Mouse (Mus musculus) kidney, postnatal 0 days (tissue): ENCODE data around the gene Tbccd1. TPM values are rescaled to one million over a fixed set of nuclear protein-coding genes. Genes with fewer than 3 reads are reported as not detected.

Source experiments
- ATAC-seq: fragments of 200-750 bp; cut with Nextera tagmentation; replicated peaks from 2 replicates; pipeline ENCODE4 v1.8.0; 2017; ENCODE audit warnings: low read depth, moderate number of reproducible peaks, moderate TSS enrichment, moderate library complexity; ENCODE audit not compliant: low FRiP score
- DNase-seq: peaks from one replicate; pipeline ENCODE4 v3.0.0-alpha.2; 2016; ENCODE audit warnings: low spot score
- H3K27ac ChIP-seq: fragments of 300-500 bp; sonication (generic); 2 replicates; pipeline ENCODE4 v1.5.1; 2014; ENCODE audit warnings: mild to moderate bottlenecking
- H3K27me3 ChIP-seq: fragments of 300-500 bp; sonication (generic); 2 replicates; pipeline ENCODE4 v1.6.1; 2014; ENCODE audit warnings: low read length, mixed read lengths; ENCODE audit not compliant: insufficient read depth
- H3K36me3 ChIP-seq: fragments of 300-500 bp; sonication (generic); 2 replicates; pipeline ENCODE4 v1.6.1; 2014; ENCODE audit warnings: low read length, mixed read lengths; ENCODE audit not compliant: insufficient read depth
- H3K4me1 ChIP-seq: fragments of 300-500 bp; sonication (generic); replicated peaks from 2 replicates; pipeline ENCODE4 v1.6.1; 2014; ENCODE audit warnings: antibody characterized with exemption, low read length, mixed read lengths; ENCODE audit not compliant: insufficient read depth
- H3K4me2 ChIP-seq: fragments of 300-500 bp; sonication (generic); 2 replicates; pipeline ENCODE4 v1.6.1; 2014; ENCODE audit warnings: mild to moderate bottlenecking, low read length, moderate library complexity, mixed read lengths
- H3K4me3 ChIP-seq: fragments of 300-500 bp; sonication (generic); replicated peaks from 2 replicates; pipeline ENCODE4 v1.5.1; 2014; ENCODE audit warnings: low read depth, low read length
- H3K9ac ChIP-seq: fragments of 300-500 bp; sonication (generic); 2 replicates; pipeline ENCODE4 v1.6.1; 2014; ENCODE audit warnings: low read depth, low read length
- H3K9me3 ChIP-seq: fragments of 300-500 bp; sonication (generic); replicated peaks from 2 replicates; pipeline ENCODE4 v1.6.1; 2016; ENCODE audit warnings: low read length, inconsistent platforms, mixed read lengths
- CTCF ChIP-seq: IDR thresholded peaks from 2 replicates; pipeline ENCODE4 v1.5.1; 2016; ENCODE audit warnings: antibody characterized with exemption, low read depth, mild to moderate bottlenecking, moderate library complexity
- WGBS: fragments of 180-500 bp; shearing (Covaris S2); extraction: QIAGEN DNeasy Blood & Tissue Kit; methylation state at CpG from one replicate; pipeline ENCODE4 v1.1.7; 2014; 5-methylcytosine and 5-hydroxymethylcytosine counted together
- polyA plus RNA-seq: library from polyadenylated mRNA; unstranded; fragments of >200 nt; fragmentation: Nextera tagmentation; extraction: Ambion mirVana; gene quantifications from 2 replicates; pipeline ENCODE4 v1.2.1, GENCODE M21; 2015

The Tbccd1 gene
- polyA plus RNA-seq, 1 experiment from 2014 or later = 25.3 TPM

DNA sequence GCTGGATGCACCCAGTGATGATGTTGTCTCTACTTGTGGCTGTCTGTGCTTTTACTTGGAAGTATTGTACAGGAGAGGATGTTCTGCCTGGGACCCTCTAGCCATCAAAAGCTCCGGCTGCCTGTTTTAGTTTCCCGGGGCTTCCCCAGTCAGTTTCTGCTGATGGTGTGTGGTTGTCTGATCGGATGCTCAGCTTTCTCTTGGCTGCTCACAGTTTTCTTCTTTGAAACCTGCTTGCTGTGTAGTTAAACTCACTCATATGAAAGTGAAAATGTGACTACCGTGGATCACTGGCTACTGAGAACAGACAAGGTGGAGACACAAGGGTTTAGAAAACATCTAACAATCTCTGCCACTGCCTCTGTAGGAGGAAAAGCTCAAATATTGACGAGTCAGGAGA is 26.0 kb upstream of the Tbccd1 start:
- no peaks in the 10 kb centered on the region for H3K9me3 ChIP-seq
- no peak overlapping the region for H3K4me2 ChIP-seq
- WGBS = 84% methylated on average over 5 of the region's 5 CpGs
- H3K27ac ChIP-seq = no peak overlapping the region
- no peak for ATAC-seq
- no peaks in the 10 kb centered on the region for H3K36me3 ChIP-seq
- no peak for TF ChIP-seq CTCF
- H3K27me3 ChIP-seq = no peaks in the 10 kb centered on the region
- no peak for DNase-seq
- no peak overlapping the region for H3K9ac ChIP-seq
- H3K4me1 ChIP-seq = no peaks in the 10 kb centered on the region
- no peak overlapping the region for H3K4me3 ChIP-seq

DNA sequence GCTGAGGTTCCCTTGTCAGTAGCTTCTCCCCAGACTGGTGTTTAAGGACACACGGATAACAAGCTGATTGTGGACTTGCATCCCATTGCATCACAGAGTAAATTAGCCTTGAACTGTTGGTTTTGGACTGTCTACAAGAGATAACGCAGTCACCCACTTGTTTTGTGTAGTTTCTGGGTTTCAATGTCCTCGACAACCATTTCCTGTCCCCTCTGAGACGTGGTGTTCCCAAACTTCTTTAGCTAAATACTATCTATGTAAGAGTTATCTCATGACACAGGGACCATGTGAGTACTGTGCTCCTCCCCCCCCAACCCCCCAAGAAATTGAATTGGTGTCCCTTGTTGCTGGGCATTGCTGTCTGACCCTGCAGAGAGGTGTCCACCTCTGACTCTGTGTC is 24.0 kb upstream of the Tbccd1 start:
- WGBS = 61% methylated on average over 4 of the region's 4 CpGs
- Histone ChIP-seq H3K4me1 (no peaks in the 10 kb centered on the region), H3K36me3 (no peaks in the 10 kb centered on the region), H3K9ac (no peak overlapping the region), H3K4me3 (no peak overlapping the region), H3K27me3 (no peaks in the 10 kb centered on the region), H3K27ac (no peak overlapping the region), H3K9me3 (no peaks in the 10 kb centered on the region), H3K4me2 (no peak overlapping the region)
- no peak for TF ChIP-seq CTCF
- ATAC-seq (no peak), DNase-seq (no peak)

DNA sequence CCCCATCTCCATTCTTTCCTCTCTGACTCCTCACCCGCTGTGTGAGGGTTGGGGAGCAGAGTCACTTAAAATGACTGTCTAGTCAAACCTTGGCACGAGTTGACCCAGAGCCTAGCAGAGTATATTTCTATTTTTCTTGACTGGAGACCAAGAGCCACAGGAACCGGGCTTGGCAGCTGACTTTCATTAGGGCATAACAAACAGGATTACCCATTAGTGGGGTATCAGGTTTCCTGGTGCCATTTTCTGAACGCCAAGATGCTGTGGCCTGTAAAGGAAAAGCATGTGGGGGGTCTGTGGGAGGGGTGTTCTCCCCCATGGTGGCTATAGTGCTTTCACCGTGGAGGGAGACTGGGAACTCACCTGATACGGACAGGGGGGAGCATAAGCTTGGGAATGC is 23.4 kb upstream of the Tbccd1 start:
- no peaks in the 10 kb centered on the region for H3K36me3 ChIP-seq
- H3K4me3 ChIP-seq = no peak overlapping the region
- no peak overlapping the region for H3K9ac ChIP-seq
- no peaks in the 10 kb centered on the region for H3K9me3 ChIP-seq
- no peak overlapping the region for H3K27ac ChIP-seq
- H3K4me1 ChIP-seq = no peaks in the 10 kb centered on the region
- no peaks in the 10 kb centered on the region for H3K27me3 ChIP-seq
- 6% methylated on average over 6 of the region's 6 CpGs for WGBS
- DNase-seq = peak; percentile 27
- no peak overlapping the region for H3K4me2 ChIP-seq
- no peak for TF ChIP-seq CTCF
- ATAC-seq = no peak

DNA sequence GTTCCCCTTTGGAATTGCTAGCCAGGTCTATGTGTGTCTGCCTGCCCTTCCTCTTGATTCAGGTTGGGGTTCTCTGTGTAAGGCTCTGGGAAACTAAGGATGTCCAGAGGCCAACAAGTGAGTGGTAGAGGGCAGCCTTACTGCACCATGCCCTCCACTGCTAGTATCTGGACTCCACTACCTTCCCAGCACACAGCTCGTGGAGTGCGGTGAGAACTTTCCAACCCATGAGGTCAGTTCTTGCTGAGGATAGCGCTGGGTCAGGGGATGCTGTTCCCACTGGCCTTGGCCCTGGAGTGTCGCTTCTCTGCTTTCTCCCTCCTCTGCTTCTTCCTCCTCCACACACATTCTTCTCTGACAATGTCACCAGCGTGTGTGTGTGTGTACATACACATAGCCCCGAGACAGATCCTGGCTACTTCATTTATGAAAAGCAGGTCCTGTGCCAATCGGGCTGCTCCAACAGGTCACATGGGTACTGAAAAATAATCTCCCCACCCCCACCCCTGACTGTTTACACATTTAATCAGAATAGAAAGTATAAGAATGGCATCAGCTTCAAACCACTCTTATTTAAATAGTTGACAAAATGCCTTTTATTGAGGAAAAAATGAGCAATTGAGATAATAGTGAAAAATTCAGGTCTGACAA is 22.6 kb upstream of the Tbccd1 start:
- H3K9ac ChIP-seq = no peak overlapping the region
- no peaks in the 10 kb centered on the region for H3K36me3 ChIP-seq
- no peak for TF ChIP-seq CTCF
- H3K27me3 ChIP-seq = no peaks in the 10 kb centered on the region
- 49% methylated on average over 7 of the region's 7 CpGs for WGBS
- ATAC-seq (no peak), DNase-seq (no peak)
- H3K9me3 ChIP-seq = no peaks in the 10 kb centered on the region
- H3K4me1 ChIP-seq = no peaks in the 10 kb centered on the region
- H3K27ac ChIP-seq = no peak overlapping the region
- H3K4me3 ChIP-seq = no peak overlapping the region
- H3K4me2 ChIP-seq = no peak overlapping the region

DNA sequence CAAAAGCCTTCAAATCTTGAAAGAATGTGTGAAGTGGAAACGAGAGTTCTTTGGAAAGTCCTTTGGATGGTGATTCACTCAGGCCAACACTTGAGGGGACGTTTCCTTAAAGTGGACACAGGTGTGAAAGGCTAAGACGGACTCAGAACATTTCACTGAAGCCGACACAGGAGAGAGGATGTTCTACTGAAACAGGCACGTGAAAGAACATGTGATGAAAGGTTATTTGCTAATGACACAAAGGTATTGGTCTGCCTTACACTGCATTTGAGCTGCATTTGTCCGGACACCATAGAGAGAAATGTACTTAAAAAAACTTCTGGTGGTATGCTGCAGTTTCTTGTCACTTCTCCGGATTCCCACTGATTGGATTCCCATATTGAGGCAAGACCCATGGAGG is 21.2 kb upstream of the Tbccd1 start:
- ATAC-seq = no peak
- no peak for DNase-seq
- Histone ChIP-seq H3K9me3 (no peaks in the 10 kb centered on the region), H3K4me1 (no peaks in the 10 kb centered on the region), H3K36me3 (no peaks in the 10 kb centered on the region), H3K9ac (no peak overlapping the region), H3K4me3 (no peak overlapping the region), H3K27ac (no peak overlapping the region), H3K4me2 (no peak overlapping the region), H3K27me3 (no peaks in the 10 kb centered on the region)
- 74% methylated on average over 7 of the region's 7 CpGs for WGBS
- TF ChIP-seq CTCF = no peak

DNA sequence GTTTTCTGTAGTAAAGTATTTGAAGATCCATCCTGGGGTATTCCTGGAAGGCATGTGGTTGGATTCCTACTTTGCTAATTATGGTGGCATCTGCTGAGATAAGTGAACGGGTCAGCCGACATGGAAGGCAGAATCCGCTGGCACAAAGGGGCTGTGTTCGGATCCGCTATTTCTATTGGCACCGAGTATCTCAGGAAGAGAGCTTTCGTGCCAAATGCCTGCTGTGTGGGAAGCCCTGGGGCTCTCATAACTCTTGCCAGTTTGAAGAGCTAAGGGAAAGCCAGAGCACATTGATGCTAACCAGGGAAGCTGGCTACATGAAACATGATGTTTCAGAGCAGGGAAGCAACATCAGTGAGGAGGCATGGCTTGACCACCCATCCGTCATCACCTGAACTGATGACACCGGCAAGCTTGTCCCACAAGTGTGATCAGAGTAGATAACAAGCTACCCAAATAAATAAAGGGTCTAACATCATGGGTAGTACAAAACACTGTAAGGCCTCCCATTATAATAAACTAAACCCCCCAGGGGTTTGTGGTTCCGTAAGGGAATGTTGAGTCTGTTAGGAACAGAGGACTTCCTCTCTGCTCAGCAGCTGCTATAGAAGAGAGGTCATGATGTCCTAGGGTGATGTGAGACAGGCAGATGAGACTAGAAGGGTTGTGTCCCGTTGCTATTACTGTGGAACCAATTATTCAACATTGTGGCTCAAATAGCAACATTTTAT is 20.4 kb upstream of the Tbccd1 start:
- H3K4me2 ChIP-seq = no peak overlapping the region
- no peak for TF ChIP-seq CTCF
- H3K9ac ChIP-seq = no peak overlapping the region
- no peak overlapping the region for H3K27ac ChIP-seq
- DNase-seq = no peak
- H3K9me3 ChIP-seq = no peaks in the 10 kb centered on the region
- 0 out of 2 replicates have a peak, but pooled peaks cover 2% of the 10 kb centered on the region for H3K36me3 ChIP-seq
- WGBS = 78% methylated on average over 11 of the region's 11 CpGs
- H3K4me1 ChIP-seq = no peaks in the 10 kb centered on the region
- no peak for ATAC-seq
- no peak overlapping the region for H3K4me3 ChIP-seq
- H3K27me3 ChIP-seq = no peaks in the 10 kb centered on the region
